In the genomic region with DNA sequence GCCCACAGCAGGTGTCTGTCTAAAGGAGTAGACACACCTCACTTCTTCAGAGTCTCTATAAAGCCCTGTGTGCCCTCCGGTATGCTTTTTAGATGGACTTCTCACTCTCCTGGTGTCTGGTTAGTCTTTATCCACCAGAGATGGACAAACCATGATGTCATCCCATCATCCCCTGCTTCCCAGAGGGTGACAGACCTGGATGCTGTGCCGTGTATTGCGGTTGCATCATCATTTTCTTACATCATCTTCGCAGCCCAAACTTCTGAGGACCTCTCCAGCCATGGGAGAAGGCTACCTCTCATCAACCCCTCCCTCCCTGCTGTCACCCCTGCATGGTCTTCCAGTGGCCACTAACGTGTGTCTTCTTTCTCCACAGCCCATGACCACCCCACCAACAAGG, we compare ENCODE assay signal across 19 mouse cellular contexts.
"Had no signal": no experiment of that assay in that cellular context is flagged by ENCODE, and none has a peak within 500 bp of the region (broad histone marks: within the 10 kb centered on the region; RNA-seq: fewer than 3 reads in every experiment).

No protein-coding gene starts in this region.

- H3K36me3 ChIP-seq: liver, embryonic 15.5 days had no signal

- H3K9me3 ChIP-seq: kidney, embryonic 15.5 days; limb, embryonic 12.5 days; limb, embryonic 15.5 days; liver, embryonic 15.5 days; midbrain, embryonic 10.5 days; midbrain, embryonic 13.5 days had no signal

- H3K9ac ChIP-seq: kidney, embryonic 15.5 days; limb, embryonic 12.5 days; limb, embryonic 15.5 days; liver, embryonic 15.5 days; lung, embryonic 14.5 days; midbrain, embryonic 13.5 days had no signal

- H3K4me3 ChIP-seq: kidney, embryonic 15.5 days; limb, embryonic 12.5 days; limb, embryonic 15.5 days; liver, embryonic 15.5 days; megakaryocyte, embryonic 14.5 days; midbrain, embryonic 10.5 days; midbrain, embryonic 13.5 days had no signal

- H3K4me1 ChIP-seq: liver, embryonic 15.5 days had no signal

- H3K27ac ChIP-seq: kidney, embryonic 15.5 days; limb, embryonic 12.5 days; limb, embryonic 15.5 days; liver, embryonic 15.5 days; midbrain, embryonic 10.5 days; midbrain, embryonic 13.5 days; stomach, postnatal 0 days had no signal

- DNase-seq: kidney, adult 2 months; kidney, postnatal 10 days; kidney, postnatal 4 days; left cerebral cortex, postnatal 4 days; lung, embryonic 14.5 days; lung, postnatal 36 days; right cerebral cortex, postnatal 14 days; right cerebral cortex, postnatal 4 days had no signal

- H3K4me2 ChIP-seq: kidney, embryonic 15.5 days; limb, embryonic 12.5 days; limb, embryonic 15.5 days; liver, embryonic 15.5 days; lung, embryonic 14.5 days; midbrain, embryonic 13.5 days had no signal

- ATAC-seq: intestine, postnatal 0 days; lung, postnatal 0 days; midbrain, embryonic 13.5 days; midbrain, embryonic 16.5 days had no signal

- H3K27me3 ChIP-seq: limb, embryonic 15.5 days; liver, embryonic 15.5 days; midbrain, embryonic 13.5 days had no signal
